Mouse (Mus musculus): ENCODE measurements around the gene Csk. TPM values are rescaled to one million over a fixed set of nuclear protein-coding genes. Genes with fewer than 3 reads are reported as not detected.
A peak's percentile ranks its signal among the peaks of the same experiment; 100 is the strongest.

Csk gene
- total RNA-seq, 2 experiments from 2014 or later, result 151 to 213 TPM

- peak; percentile 50 for ATAC-seq (replicated peaks; ENCODE audit: low FRiP score, low TSS enrichment, poor library complexity, severe bottlenecking)
These were observed 13.0 kb downstream of the Csk start for GRCm38 (mm10) chr9:57640384-57640783.

- no peak for ATAC-seq (replicated peaks; ENCODE audit: low FRiP score, low TSS enrichment, poor library complexity, severe bottlenecking)
These were observed 13.6 kb downstream of the Csk start for GRCm38 (mm10) chr9:57639661-57640328.

GRCm38 (mm10) chr9:57638651-57639459 is 14.6 kb downstream of the Csk start:
- ATAC-seq (replicated peaks; ENCODE audit: low FRiP score, low TSS enrichment, poor library complexity, severe bottlenecking), result peak; percentile 75

GRCm38 (mm10) chr9:57637741-57638322 is 15.6 kb downstream of the Csk start:
- no peak for ATAC-seq (replicated peaks; ENCODE audit: low FRiP score, low TSS enrichment, poor library complexity, severe bottlenecking)

- ATAC-seq (replicated peaks; ENCODE audit: low FRiP score, low TSS enrichment, poor library complexity, severe bottlenecking), result no peak
These were observed 16.2 kb downstream of the Csk start for GRCm38 (mm10) chr9:57637272-57637671.

- ATAC-seq (replicated peaks; ENCODE audit: low FRiP score, low TSS enrichment, poor library complexity, severe bottlenecking), result peak; percentile 72
These were observed 19.9 kb downstream of the Csk start for GRCm38 (mm10) chr9:57633481-57634024.

- peak; percentile 21; the same call in 1 of the 2 replicates for ATAC-seq (replicated peaks; ENCODE audit: low FRiP score, low TSS enrichment, poor library complexity, severe bottlenecking)
These were observed 24.1 kb downstream of the Csk start for GRCm38 (mm10) chr9:57629118-57629874.

GRCm38 (mm10) chr9:57628717-57629116 is 24.7 kb downstream of the Csk start:
- ATAC-seq (replicated peaks; ENCODE audit: low FRiP score, low TSS enrichment, poor library complexity, severe bottlenecking), result no peak

GRCm38 (mm10) chr9:57627892-57628291 is 25.5 kb downstream of the Csk start:
- no peak for ATAC-seq (replicated peaks; ENCODE audit: low FRiP score, low TSS enrichment, poor library complexity, severe bottlenecking)

GRCm38 (mm10) chr9:57627191-57627590 is 26.2 kb downstream of the Csk start:
- ATAC-seq (replicated peaks; ENCODE audit: low FRiP score, low TSS enrichment, poor library complexity, severe bottlenecking), result no peak

- no peak for ATAC-seq (replicated peaks; ENCODE audit: low FRiP score, low TSS enrichment, poor library complexity, severe bottlenecking)
These were observed 27.5 kb downstream of the Csk start for GRCm38 (mm10) chr9:57625674-57626500.

- no peak for ATAC-seq (replicated peaks; ENCODE audit: low FRiP score, low TSS enrichment, poor library complexity, severe bottlenecking)
These were observed 29.1 kb downstream of the Csk start for GRCm38 (mm10) chr9:57624295-57624694.

- no peak for ATAC-seq (replicated peaks; ENCODE audit: low FRiP score, low TSS enrichment, poor library complexity, severe bottlenecking)
These were observed 32.8 kb downstream of the Csk start, which contains the start of gene Lman1l for GRCm38 (mm10) chr9:57620674-57621073. Gene Lman1l, minus strand, starts transcription at chr9:57620774.

- ATAC-seq (replicated peaks; ENCODE audit: low FRiP score, low TSS enrichment, poor library complexity, severe bottlenecking), result no peak
These were observed 34.6 kb downstream of the Csk start for GRCm38 (mm10) chr9:57618854-57619253.

- no peak for ATAC-seq (replicated peaks; ENCODE audit: low FRiP score, low TSS enrichment, poor library complexity, severe bottlenecking)
These were observed 35.8 kb downstream of the Csk start for GRCm38 (mm10) chr9:57617556-57618169.

GRCm38 (mm10) chr9:57614786-57615185 is 38.6 kb downstream of the Csk start:
- no peak for ATAC-seq (replicated peaks; ENCODE audit: low FRiP score, low TSS enrichment, poor library complexity, severe bottlenecking)

- no peak for ATAC-seq (replicated peaks; ENCODE audit: low FRiP score, low TSS enrichment, poor library complexity, severe bottlenecking)
These were observed 39.5 kb downstream of the Csk start for GRCm38 (mm10) chr9:57613975-57614374.

GRCm38 (mm10) chr9:57612587-57612986 is 40.8 kb downstream of the Csk start:
- no peak for ATAC-seq (replicated peaks; ENCODE audit: low FRiP score, low TSS enrichment, poor library complexity, severe bottlenecking)
